ENCODE assay signal across 9 mouse cellular contexts in genomic region chr9:58009015-58009362, GRCm38 (mm10). TPM values are rescaled to one million over a fixed set of nuclear protein-coding genes. Genes with fewer than 3 reads are reported as not detected.
DNase-seq lines count a peak whose midpoint lies in the region; ATAC-seq and TF ChIP-seq lines count a peak whose summit lies in the region.
"Had no signal": no experiment of that assay in that cellular context is flagged by ENCODE, and none has a peak within 500 bp of the region (broad histone marks: within the 10 kb centered on the region; RNA-seq: fewer than 3 reads in every experiment).

No protein-coding gene starts in this region.

- intact Hi-C loops in heart, adult 2 months (cut with DNase I) = no loop called here

- H3K27me3 ChIP-seq in heart, adult 2 months (ENCODE audit: control insufficient read depth, insufficient read depth, low read length) = no peaks in the 10 kb centered on the region
- no peaks in the 10 kb centered on the region for H3K27me3 ChIP-seq in midbrain, postnatal 0 days (ENCODE audit: insufficient read depth, low read length)

- no peaks in the 10 kb centered on the region for H3K9me3 ChIP-seq in midbrain, postnatal 0 days (ENCODE audit: low read length)

- TF ChIP-seq POLR2A in heart, adult 2 months (IDR thresholded peaks at IDR 0.05; ENCODE audit: insufficient read depth, low read depth, low read length) = no peak

- H3K4me3 ChIP-seq in heart, adult 2 months = no peak overlapping the region
- no peak overlapping the region for H3K4me3 ChIP-seq in midbrain, postnatal 0 days (ENCODE audit: low read depth, low read length)

- peak; percentile 58 for DNase-seq in layer of hippocampus, adult 11-12 months (ENCODE audit: low spot score)
- no peak for DNase-seq in layer of hippocampus, adult 9-10 months (ENCODE audit: low spot score)
- peak; percentile 79 for DNase-seq in brain, embryonic 18.5 days (ENCODE audit: low read depth, low spot score)
- DNase-seq in heart, adult 2 months = peak; percentile 56 to 75
- DNase-seq in layer of hippocampus, adult 18-20 months (ENCODE audit: low spot score in 2 of 2) = peak; percentile 32 to 69
- peak; percentile 95 for DNase-seq in midbrain, postnatal 0 days (ENCODE audit: low spot score)
- no peak for DNase-seq in T-cell, adult 2 months (ENCODE audit: low spot score)

- no peaks in the 10 kb centered on the region for H3K79me2 ChIP-seq in heart, adult 2 months (replicated peaks; ENCODE audit: control insufficient read depth, insufficient read depth, low read length)

- 2% methylated on average over 6 of the region's 6 CpGs for WGBS in heart, adult 2 months
- 3% methylated on average over 6 of the region's 6 CpGs for WGBS in midbrain, postnatal 0 days

- peak; percentile 88 for ATAC-seq in midbrain, postnatal 0 days (ENCODE audit: low FRiP score)
- no peak for ATAC-seq in granulocyte monocyte progenitor cell, adult 5-6 weeks (replicated peaks; ENCODE audit: poor library complexity, severe bottlenecking)

- no peaks in the 10 kb centered on the region for H3K4me1 ChIP-seq in heart, adult 2 months (ENCODE audit: control insufficient read depth, insufficient read depth, low read length)
- peaks cover 4% of the 10 kb centered on the region for H3K4me1 ChIP-seq in midbrain, postnatal 0 days (ENCODE audit: insufficient read depth, low read length)

- no peaks in the 10 kb centered on the region for H3K36me3 ChIP-seq in heart, adult 2 months (ENCODE audit: control insufficient read depth, insufficient read depth, low read length)
- no peaks in the 10 kb centered on the region for H3K36me3 ChIP-seq in midbrain, postnatal 0 days (ENCODE audit: insufficient read depth, low read length)

- no peak overlapping the region for H3K27ac ChIP-seq in heart, adult 2 months
- peak overlapping the region; percentile 72 for H3K27ac ChIP-seq in midbrain, postnatal 0 days (ENCODE audit: low read depth, low read length)

- TF ChIP-seq CTCF in heart, adult 2 months (IDR thresholded peaks at IDR 0.05) = no peak
- TF ChIP-seq CTCF in midbrain, postnatal 0 days (IDR thresholded peaks at IDR 0.05) = no peak

- peak overlapping the region; percentile 30; the same call in 1 of the 2 replicates for H3K4me2 ChIP-seq in midbrain, postnatal 0 days (ENCODE audit: low read depth, low read length, poor library complexity, severe bottlenecking)

- H3K9ac ChIP-seq in heart, adult 2 months (ENCODE audit: low read depth, low read length) = no peak overlapping the region
- no peak overlapping the region for H3K9ac ChIP-seq in midbrain, postnatal 0 days (replicated peaks; ENCODE audit: low read length, poor library complexity, severe bottlenecking)

- peak; percentile 71; the same call in 1 of the 2 replicates for TF ChIP-seq EP300 in heart, adult 2 months (IDR thresholded peaks at IDR 0.05; ENCODE audit: insufficient read depth, low read depth, low read length)

RNA-seq across cellular contexts. Expression of gene Cyp11a1, which starts 2.8 kb away (rescaled TPM):
- under 1 TPM in 1 of 2 experiments, not detected in 1; 0.29 TPM for total RNA-seq in heart, adult 2 months (2021)
- polyA plus RNA-seq in heart, adult 2 months (2012; rRNA removed) = 0.06 and 0.29 TPM in 2 replicates
- total RNA-seq in layer of hippocampus, adult 18-20 months (2021) = 1 to 10 TPM in 1 of 2 experiments, under 1 TPM in 1; 0.94 to 1.7 TPM
- total RNA-seq in midbrain, postnatal 0 days (2014; rRNA removed) = 0.22 and 1.3 TPM in 2 replicates
- 1.3 and 1.5 TPM in 2 replicates for polyA plus RNA-seq in midbrain, postnatal 0 days (2015; fragmentation: Nextera tagmentation; extraction: Ambion mirVana)
- total RNA-seq in granulocyte monocyte progenitor cell, adult 5-6 weeks (2014; fragmentation: Nextera tagmentation) = 0.58 and 7.0 TPM in 2 replicates
- total RNA-seq in granulocyte monocyte progenitor cell, adult 5-6 weeks (2017) = 0.52 and 1.2 TPM in 2 replicates

RNA-seq across cellular contexts. Expression of gene Stra6, which starts 54.6 kb away (rescaled TPM):
- under 1 TPM; 0.34 to 0.65 TPM for total RNA-seq in heart, adult 2 months (2021)
- 0.68 and 1.3 TPM in 2 replicates for polyA plus RNA-seq in heart, adult 2 months (2012; rRNA removed)
- 10 to 100 TPM; 18.2 to 18.4 TPM for total RNA-seq in layer of hippocampus, adult 18-20 months (2021)
- 19.6 and 20.8 TPM in 2 replicates for total RNA-seq in midbrain, postnatal 0 days (2014; rRNA removed)
- 8.8 and 9.2 TPM in 2 replicates for polyA plus RNA-seq in midbrain, postnatal 0 days (2015; fragmentation: Nextera tagmentation; extraction: Ambion mirVana)
- not detected in 2 replicates for total RNA-seq in granulocyte monocyte progenitor cell, adult 5-6 weeks (2014; fragmentation: Nextera tagmentation)
- total RNA-seq in granulocyte monocyte progenitor cell, adult 5-6 weeks (2017) = not detected in 2 replicates
- total RNA-seq: hematopoietic stem cell, adult 5-6 weeks had no signal

Comparison
In these comparisons a context has a peak if more than half of its experiments do, and no peak if none do; other contexts are left out.
1. DNase-seq: peak in layer of hippocampus, adult 11-12 months (single experiment), brain, embryonic 18.5 days (single experiment), heart, adult 2 months (2 of 2), layer of hippocampus, adult 18-20 months (2 of 2) and midbrain, postnatal 0 days (single experiment); none in layer of hippocampus, adult 9-10 months (single experiment) and T-cell, adult 2 months (single experiment).
2. RNA of gene Stra6, which starts 54.6 kb away (total RNA-seq): 19.6 to 20.8 TPM in midbrain, postnatal 0 days and 18.2 to 18.4 TPM in layer of hippocampus, adult 18-20 months; 0.34 to 0.65 TPM in heart, adult 2 months and not detected in granulocyte monocyte progenitor cell, adult 5-6 weeks; every median in the first group is over 10 times any median in the second.